Mouse (Mus musculus): Measurements from ENCODE around the gene Dhx15. TPM values are rescaled to one million over a fixed set of nuclear protein-coding genes. Genes with fewer than 3 reads are reported as not detected.
"Not testable (repeated sequence)": the region's sequence is repeated elsewhere in the genome, so short reads cannot be mapped to it uniquely, and the experiment has no call there.

The Dhx15 gene
- 10 to 100 TPM; 53.4 TPM for total RNA-seq (2021)

GRCm38 (mm10) chr5:52190371-52191179 lies at the start of gene Dhx15:
Dhx15 (minus strand) TSS chr5:52190514.
- intact Hi-C loops (cut with DNase I), result no loop called here
- DNase-seq, result peak; percentile 89 to 92

- intact Hi-C loops (cut with DNase I), result no loop called here
- no peak for DNase-seq
Observed at GRCm38 (mm10) chr5:52238877-52239276, 48.6 kb upstream of the Dhx15 start.

DNA sequence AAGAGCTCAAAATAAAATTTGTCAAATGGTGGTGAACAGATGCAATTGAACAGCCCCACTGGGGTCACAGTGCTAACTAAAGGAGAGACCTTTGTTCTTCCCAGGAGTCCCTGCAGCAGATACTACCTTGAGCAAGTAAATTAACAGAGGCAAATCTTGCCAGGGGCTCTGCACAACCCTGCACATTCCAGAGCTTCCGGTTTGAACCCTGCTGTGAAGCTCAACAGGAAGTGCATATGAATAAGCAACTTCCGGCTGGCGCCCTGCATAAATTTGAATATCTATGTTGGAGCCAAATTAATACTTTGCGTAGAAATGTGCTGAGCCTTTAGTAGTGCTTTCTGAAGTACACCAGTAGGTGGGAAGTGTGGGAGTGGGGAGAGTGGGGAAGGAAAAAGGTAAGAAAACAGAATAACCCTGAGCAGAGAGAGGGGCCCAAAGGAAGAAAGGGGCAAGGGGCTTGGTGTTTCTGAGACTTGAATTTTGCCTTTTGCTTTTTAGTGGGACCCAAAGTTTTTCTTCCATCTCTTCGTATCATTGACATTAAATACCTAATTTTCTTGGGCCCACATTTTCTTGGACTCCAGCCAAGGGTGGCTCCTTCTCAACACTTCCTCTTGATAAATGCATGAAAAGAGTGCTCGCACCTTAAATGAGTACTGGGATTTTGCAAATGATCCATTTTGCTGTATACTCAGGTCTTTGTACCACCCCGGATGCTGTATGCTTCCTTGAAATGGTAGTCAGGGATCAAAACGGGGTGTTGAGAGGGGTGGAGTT lies 47.8 kb upstream of the Dhx15 start:
- no peak for DNase-seq
- intact Hi-C loops (cut with DNase I), result loop anchor here (1.0 kb wide), 1 partner anchor 123 kb away; no protein-coding TSS in a partner anchor

- DNase-seq; intact Hi-C loops (cut with DNase I): not testable (repeated sequence)
Observed at GRCm38 (mm10) chr5:52236585-52236984, 46.3 kb upstream of the Dhx15 start.

- intact Hi-C loops (cut with DNase I), result no loop called here
- no peak for DNase-seq
Observed at GRCm38 (mm10) chr5:52234570-52234969, 44.3 kb upstream of the Dhx15 start.

GRCm38 (mm10) chr5:52233891-52234290 lies 43.6 kb upstream of the Dhx15 start:
- intact Hi-C loops (cut with DNase I), result no loop called here
- DNase-seq, result no peak

DNA sequence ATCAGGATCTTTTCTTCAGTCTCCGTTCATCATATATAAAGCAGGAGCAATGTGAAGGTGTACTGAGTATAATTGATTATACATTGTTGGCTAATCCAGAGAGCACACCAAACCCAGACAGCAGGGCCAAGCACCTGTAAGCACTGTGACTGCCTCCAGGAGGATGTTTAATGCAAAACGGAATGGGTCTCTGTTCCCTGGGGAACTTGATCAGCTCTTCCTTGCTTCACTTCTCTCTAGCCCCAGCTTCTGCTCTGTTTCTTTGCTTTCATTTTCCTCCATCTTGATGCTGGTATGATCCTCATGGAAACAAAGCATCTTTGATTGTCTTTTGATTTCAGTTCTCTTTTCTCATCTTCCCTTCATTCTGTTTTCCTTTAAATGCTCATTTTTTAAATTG lies 42.3 kb upstream of the Dhx15 start:
- intact Hi-C loops (cut with DNase I), result no loop called here
- DNase-seq, result no peak

DNA sequence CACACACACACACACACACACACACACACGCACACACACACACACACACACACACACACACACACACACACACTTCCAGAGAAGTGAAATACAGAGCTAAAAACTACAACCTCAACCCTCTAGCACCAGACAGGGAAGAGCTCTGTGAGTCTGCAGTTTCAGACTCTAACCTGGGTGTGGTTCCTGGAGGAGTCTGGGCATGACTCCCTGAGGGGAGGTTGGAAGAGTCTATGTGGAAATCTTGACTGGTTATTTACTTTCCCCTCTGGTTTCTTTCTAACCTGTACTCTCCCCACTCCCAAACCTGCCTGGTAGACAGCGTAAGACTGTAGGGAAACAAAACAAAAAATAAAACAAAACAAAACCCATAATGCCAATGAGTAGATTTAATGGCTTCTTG lies 41.9 kb upstream of the Dhx15 start:
- no peak for DNase-seq
- intact Hi-C loops (cut with DNase I), result no loop called here

DNA sequence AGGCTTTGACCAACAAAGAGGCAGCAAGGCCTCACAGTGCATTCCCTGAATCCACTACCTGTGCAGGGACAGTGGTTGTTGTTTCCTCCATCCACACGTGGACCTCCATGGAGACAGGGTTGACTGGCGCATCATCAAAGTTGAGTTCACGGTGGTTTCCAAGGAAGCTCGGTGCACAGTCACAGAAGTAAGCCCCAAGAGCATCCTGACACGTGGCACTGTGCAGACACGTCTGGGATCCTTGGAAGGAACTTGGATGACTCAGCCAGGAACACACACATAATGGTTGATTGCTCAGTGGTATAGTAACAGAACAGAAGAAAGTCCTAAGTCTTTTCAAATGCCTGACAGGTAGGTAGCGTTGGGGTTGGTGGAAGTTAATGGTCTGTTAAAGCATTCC lies 40.2 kb upstream of the Dhx15 start:
- intact Hi-C loops (cut with DNase I), result no loop called here

DNA sequence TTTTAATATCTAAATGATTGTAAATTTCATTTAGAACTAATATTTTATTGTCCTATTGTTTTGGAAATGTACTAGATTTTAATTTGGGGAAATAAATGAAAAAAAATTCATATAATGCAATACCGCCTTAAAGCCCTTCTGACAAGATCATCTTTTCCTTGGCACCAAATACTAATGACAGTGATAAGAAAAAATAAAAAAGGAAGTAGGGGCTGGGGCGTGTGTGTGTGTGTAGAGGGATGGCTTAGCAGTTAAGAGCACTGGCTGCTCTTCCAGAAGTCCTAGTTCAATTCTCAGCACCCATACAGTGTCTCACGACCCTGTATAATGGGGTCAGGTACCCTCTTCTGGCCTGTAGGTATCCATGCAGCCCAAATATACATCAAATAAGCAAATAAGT lies 36.4 kb upstream of the Dhx15 start:
- intact Hi-C loops (cut with DNase I), result no loop called here
- DNase-seq, result no peak

More for the DNA sequence above, 40.2 kb upstream of the Dhx15 start:
- no peak for DNase-seq

- intact Hi-C loops (cut with DNase I), result no loop called here
- DNase-seq, result no peak
Observed at GRCm38 (mm10) chr5:52221596-52221995, 31.3 kb upstream of the Dhx15 start.

- intact Hi-C loops (cut with DNase I), result no loop called here
- DNase-seq, result no peak
Observed at GRCm38 (mm10) chr5:52220013-52220804, 29.9 kb upstream of the Dhx15 start.

DNA sequence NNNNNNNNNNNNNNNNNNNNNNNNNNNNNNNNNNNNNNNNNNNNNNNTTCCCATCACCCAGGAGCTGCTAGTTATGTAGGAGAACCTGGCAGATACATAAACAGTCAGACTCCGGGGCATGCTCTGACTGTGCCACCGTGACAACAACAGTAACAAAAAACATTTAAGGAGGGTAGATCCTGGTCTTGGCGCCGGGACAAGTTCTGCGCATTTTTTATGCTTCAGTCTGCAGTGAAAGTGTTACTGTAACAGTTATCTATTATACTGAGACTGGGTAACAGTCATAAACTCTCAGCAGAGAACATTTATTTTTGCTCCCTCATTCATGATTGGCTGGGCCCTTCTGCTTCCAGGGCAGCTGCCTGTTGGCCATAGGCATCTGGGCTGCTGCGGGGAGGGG lies 27.9 kb upstream of the Dhx15 start:
- intact Hi-C loops (cut with DNase I), result no loop called here
- no peak for DNase-seq

GRCm38 (mm10) chr5:52213143-52213900 lies 23.0 kb upstream of the Dhx15 start:
- no peak for DNase-seq
- intact Hi-C loops (cut with DNase I), result no loop called here

DNA sequence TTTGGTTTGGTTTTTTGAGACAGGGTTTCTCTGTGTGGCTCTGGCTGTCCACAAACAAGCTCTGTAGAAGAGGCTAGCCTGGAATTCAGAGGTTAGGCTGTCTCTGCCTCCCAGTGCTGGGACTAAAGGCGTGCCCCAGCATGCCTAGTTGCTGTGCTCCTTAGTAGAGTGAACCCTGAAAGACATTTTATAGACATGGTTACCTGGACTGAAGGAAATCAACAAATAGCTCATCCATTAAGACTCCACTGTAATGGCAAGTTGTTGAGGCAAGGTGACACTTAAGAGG lies 810 bp upstream of the Dhx15 start:
- intact Hi-C loops (cut with DNase I), result no loop called here
- peak in 1 of 2 experiments; percentile 3 for DNase-seq

DNA sequence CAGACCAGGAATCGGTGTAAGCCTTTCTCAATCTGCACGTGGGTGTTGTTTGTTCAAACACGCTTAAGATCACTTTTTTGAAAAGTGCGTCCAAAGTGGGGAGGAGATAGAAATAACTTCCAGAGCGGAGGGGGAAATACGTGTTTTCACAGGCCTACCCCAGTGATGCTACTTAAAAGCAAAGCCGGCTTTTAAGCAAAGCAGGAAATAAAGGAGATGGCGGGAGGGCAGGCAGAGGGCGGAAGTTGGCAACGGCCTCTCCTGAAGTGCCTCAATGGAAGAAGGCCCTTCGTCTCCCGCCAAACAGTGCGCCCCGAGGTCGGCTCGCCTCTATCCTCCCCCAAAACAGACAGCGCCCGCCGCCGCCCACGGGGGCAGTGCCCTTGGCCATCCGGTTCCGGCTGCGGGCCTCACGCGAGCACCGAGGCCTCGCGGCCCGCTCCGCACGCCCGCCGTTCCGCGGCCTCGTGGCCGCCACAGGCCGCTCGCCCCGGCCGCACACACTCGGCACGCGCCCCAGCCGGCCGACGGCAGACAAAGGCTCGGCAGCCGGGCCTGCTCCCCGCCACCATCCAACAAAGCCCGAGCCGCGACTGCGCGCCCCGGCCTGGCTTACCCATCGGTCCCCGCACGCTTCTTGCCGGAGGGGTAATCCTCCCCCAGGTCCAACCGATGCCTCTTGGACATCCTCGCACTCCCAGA lies 499 bp downstream of the Dhx15 start:
- DNase-seq, result peak in 1 of 2 experiments; percentile 63
- intact Hi-C loops (cut with DNase I), result loop anchor here (5.0 kb wide), 1 partner anchor 73 kb away; no protein-coding TSS in a partner anchor

DNA sequence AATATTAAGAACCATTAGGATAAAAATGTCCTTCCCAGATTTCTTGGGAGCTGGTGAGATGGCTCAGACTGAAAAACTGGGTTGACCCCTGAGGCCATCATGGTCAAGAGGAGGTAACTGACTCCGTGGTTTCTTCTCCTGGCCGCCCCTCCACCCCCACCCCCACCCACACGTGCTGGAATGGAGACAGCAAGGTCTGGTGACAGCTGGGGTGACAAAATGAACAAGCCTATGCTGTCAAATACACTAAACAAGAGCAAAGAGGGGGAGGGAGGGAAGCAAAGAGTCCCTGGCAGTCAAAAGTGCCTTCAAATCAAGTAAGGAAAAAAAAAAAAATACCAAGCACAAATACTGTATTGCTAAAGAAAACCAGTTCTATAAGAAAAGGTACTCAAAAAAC lies 2.1 kb downstream of the Dhx15 start:
- intact Hi-C loops (cut with DNase I), result loop anchor here (5.0 kb wide), 1 partner anchor 71 kb away; no protein-coding TSS in a partner anchor
- no peak for DNase-seq

DNA sequence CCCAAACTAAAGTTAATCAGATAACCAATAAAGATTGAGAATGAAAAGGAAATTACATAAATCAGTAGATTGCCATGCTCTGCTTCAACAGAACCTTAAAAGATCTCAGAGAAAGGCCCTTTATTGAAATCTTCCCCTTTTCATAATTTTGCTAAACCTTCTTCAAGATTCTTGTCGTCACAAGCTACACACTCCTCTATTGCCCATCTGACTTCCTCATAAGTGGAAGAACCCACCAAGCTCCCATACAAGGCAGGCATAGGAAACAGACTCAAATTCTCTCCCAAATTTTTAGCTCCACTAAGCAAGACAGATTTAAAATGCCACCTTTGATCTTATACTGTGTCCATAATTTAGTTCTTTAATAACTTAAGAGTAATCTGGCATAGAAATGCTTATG lies 13.0 kb downstream of the Dhx15 start:
- intact Hi-C loops (cut with DNase I), result no loop called here

DNA sequence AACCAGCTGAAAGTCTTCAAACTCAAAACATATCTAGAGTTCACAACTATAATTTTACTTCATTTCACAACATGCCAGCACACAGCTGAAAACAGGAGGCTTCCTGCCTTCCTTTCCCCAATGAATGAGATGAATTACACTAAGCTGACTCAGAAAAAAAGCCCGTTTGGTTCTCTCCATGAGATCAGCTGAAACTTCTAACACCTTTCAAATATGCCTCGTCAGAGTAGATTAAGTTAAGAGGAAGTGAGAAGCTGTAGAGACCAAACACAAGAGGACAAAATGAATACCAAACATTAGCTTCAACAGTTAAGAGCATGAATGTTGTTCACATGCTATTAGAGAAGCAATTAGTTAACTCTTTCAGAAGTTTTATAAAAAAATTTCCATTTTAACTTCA lies 21.8 kb downstream of the Dhx15 start:
- DNase-seq, result no peak
- intact Hi-C loops (cut with DNase I), result no loop called here

More for the DNA sequence above, 13.0 kb downstream of the Dhx15 start:
- DNase-seq, result no peak

DNA sequence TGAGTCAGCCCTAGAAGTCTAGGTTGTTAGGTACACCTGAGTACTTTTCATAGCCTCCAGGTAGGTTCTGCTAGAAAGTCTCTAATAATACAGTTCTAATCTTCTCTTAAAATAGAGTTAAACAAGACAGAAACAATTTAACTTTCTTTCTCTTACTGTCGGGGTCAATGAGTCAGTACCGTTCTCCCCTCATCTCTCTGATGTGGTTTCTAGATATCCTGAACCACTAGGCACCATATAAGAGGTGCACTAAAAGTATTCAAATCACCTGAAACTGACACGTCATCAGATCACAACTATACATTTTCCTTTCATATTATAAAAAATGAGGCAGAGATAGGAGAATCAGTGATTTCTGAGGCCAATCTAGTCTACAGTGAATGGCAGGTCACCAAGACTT lies 41.2 kb downstream of the Dhx15 start:
- intact Hi-C loops (cut with DNase I), result loop anchor here (5.0 kb wide), 1 partner anchor 33 kb away; no protein-coding TSS in a partner anchor
- DNase-seq, result no peak
